Mouse (Mus musculus) stomach, postnatal 0 days (tissue): ENCODE results near the gene Wdr78. TPM values are rescaled to one million over a fixed set of nuclear protein-coding genes. Genes with fewer than 3 reads are reported as not detected.

ENCODE experiments used
- ATAC-seq: fragments of 200-750 bp; cut with Nextera tagmentation; 2 replicates; pipeline ENCODE4 v1.8.0; 2017; ENCODE audit not compliant: low FRiP score, low TSS enrichment
- DNase-seq: peaks from one replicate; pipeline ENCODE4 v3.0.0-alpha.2; 2016; ENCODE audit warnings: low spot score
- H3K27ac ChIP-seq: fragments of 300-500 bp; sonication (generic); replicated peaks from 2 replicates; pipeline ENCODE4 v1.5.1; 2014; ENCODE audit warnings: mild to moderate bottlenecking, control low read depth
- H3K27me3 ChIP-seq: fragments of 300-500 bp; sonication (generic); 2 replicates; pipeline ENCODE4 v1.6.1; 2014; ENCODE audit warnings: low read length; ENCODE audit not compliant: control insufficient read depth, insufficient read depth
- H3K36me3 ChIP-seq: fragments of 300-500 bp; sonication (generic); 2 replicates; pipeline ENCODE4 v1.6.1; 2014; ENCODE audit warnings: low read length, mixed read lengths; ENCODE audit not compliant: control insufficient read depth, insufficient read depth
- H3K4me1 ChIP-seq: fragments of 300-500 bp; sonication (generic); replicated peaks from 2 replicates; pipeline ENCODE4 v1.6.1; 2014; ENCODE audit warnings: antibody characterized with exemption; ENCODE audit not compliant: control insufficient read depth, insufficient read depth
- H3K4me2 ChIP-seq: fragments of 300-500 bp; sonication (generic); replicated peaks from 2 replicates; pipeline ENCODE4 v1.6.1; 2014; ENCODE audit warnings: low read depth, mild to moderate bottlenecking, control low read depth, moderate library complexity
- H3K4me3 ChIP-seq: fragments of 300-500 bp; sonication (generic); 2 replicates; pipeline ENCODE4 v1.5.1; 2014; ENCODE audit warnings: low read depth, low read length, control low read depth
- H3K9ac ChIP-seq: fragments of 300-500 bp; sonication (generic); 2 replicates; pipeline ENCODE4 v1.6.1; 2014; ENCODE audit warnings: mild to moderate bottlenecking, low read length, control low read depth, mixed read lengths
- H3K9me3 ChIP-seq: fragments of 300-500 bp; sonication (generic); 2 replicates; pipeline ENCODE4 v1.6.1; 2016; ENCODE audit warnings: low read length; ENCODE audit not compliant: control insufficient read depth
- CTCF ChIP-seq: IDR thresholded peaks from 2 replicates; pipeline ENCODE4 v1.5.1; 2016; ENCODE audit warnings: antibody characterized with exemption, low read depth, mild to moderate bottlenecking, moderate library complexity
- EP300 ChIP-seq: optimal IDR thresholded peaks from 2 replicates; pipeline ENCODE3; 2016; ENCODE audit warnings: antibody characterized with exemption
- WGBS: fragments of 180-500 bp; shearing (Covaris S2); extraction: QIAGEN DNeasy Blood & Tissue Kit; methylation state at CpG from one replicate; pipeline ENCODE4 v1.1.7; 2014; 5-methylcytosine and 5-hydroxymethylcytosine counted together
- polyA plus RNA-seq: library from polyadenylated mRNA; unstranded; fragments of >200 nt; fragmentation: Nextera tagmentation; extraction: Ambion mirVana; gene quantifications from 2 replicates; pipeline ENCODE4 v1.2.1, GENCODE M21; 2015

Gene Wdr78
- polyA plus RNA-seq, 1 experiment from 2014 or later: 0.25 TPM

DNA sequence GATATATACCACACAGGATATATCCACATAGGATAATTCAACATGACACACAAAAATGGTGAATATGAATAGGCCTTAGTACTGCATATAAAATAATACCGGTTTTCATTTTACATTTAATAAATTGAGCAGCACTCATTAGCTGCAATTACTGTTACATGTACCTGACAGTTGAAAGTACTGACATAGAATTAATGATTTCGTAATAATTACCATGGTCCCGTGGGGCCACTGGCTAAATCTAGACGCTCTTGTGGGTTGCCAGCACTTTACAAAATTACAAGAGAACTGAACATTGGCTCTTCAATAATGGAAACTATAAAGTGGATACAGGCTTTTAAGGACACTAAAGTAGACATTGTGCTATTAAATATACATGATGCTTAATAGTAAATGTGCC is 109.7 kb downstream of the Wdr78 start:
- 86% methylated on average over 4 of the region's 4 CpGs for WGBS
- no peaks in the 10 kb centered on the region for H3K36me3 ChIP-seq
- no peaks in the 10 kb centered on the region for H3K9me3 ChIP-seq
- H3K27me3 ChIP-seq: no peaks in the 10 kb centered on the region
- no peak overlapping the region for H3K4me2 ChIP-seq
- ATAC-seq (no peak), DNase-seq (no peak)
- H3K27ac ChIP-seq: no peak overlapping the region
- no peak for TF ChIP-seq EP300
- TF ChIP-seq CTCF: no peak
- H3K4me3 ChIP-seq: no peak overlapping the region
- H3K4me1 ChIP-seq: no peaks in the 10 kb centered on the region
- H3K9ac ChIP-seq: no peak overlapping the region

DNA sequence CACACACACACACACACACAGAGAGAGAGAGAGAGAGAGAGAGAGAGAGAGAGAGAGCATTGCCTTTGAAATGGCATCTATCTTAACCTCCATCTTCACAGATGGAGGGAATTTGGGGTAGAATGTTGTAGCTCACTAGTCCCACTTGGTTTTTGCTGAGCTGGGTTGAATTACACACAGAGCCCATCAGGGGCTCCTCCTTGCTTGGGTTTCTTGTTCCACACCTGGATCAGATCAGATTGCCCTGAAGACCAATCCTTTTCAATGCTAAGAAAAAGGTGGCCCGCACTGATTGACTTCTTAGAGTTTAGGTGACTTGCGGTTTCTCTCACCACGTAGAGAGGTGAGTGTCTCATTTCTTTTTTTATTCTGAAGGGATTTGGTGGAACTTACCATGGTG is 122.7 kb downstream of the Wdr78 start:
- H3K36me3 ChIP-seq: no peaks in the 10 kb centered on the region
- H3K4me1 ChIP-seq: no peaks in the 10 kb centered on the region
- DNase-seq: no peak
- H3K4me2 ChIP-seq: no peak overlapping the region
- H3K4me3 ChIP-seq: no peak overlapping the region
- 81% methylated on average over 3 of the region's 3 CpGs for WGBS
- H3K27me3 ChIP-seq: no peaks in the 10 kb centered on the region
- no peak overlapping the region for H3K9ac ChIP-seq
- no peak for ATAC-seq
- no peaks in the 10 kb centered on the region for H3K9me3 ChIP-seq
- TF ChIP-seq EP300: no peak
- no peak overlapping the region for H3K27ac ChIP-seq

DNA sequence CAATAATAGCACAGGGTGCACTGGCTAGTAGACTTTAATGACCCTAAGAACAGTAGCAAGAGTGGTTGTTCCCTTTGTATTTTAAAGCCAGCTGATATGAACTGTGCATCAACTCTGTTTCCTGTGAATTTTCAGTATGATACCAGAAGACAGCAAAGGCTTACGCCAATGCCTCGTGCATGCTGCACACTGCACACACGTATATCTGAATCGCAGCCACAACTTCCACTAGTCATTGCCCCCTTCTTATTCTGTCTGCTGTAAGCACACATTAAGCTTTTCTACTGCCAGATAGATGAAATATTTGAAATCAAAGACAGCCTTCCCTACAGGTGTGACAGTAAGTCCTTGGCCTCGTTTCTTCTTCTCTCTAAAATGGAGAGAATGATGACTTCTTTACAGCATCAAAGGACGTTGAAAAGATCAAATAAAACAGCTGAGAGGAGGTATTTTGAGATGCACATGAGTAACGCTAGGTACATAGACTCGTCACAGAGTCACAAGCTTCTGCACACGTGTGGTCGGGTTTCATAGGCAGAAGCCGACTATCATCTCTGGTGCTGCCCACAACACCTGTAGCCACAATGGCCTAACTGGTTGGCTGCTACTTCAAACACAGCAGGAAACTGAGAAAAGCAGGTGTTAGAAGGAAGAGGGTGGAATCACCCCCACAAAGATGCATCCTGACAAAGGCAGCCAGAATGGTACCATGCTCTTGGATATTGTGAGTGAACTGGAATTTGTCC is 123.6 kb downstream of the Wdr78 start:
- ATAC-seq (no peak), DNase-seq (no peak)
- 76% methylated on average over 11 of the region's 11 CpGs for WGBS

DNA sequence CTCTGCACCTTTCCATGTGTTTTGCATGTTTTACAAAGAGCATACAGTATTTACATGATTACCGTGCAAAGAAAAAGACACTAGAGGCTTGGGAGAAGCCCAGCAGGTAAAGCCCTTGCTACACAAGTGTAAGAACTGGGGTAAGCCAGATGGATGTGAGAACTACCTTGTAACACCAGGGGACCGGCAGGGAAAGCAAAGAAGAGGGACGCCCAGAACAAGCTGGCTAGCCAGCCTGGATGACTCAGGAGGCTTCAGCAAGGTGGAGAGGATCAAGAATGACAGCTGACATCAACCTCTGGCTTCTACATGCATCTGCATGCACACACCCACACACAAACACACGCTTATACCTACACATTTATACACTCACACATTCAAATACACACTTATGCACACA is 124.3 kb downstream of the Wdr78 start:
- DNase-seq (no peak), ATAC-seq (no peak)
- no peaks in the 10 kb centered on the region for H3K36me3 ChIP-seq
- no peaks in the 10 kb centered on the region for H3K9me3 ChIP-seq
- H3K27ac ChIP-seq: no peak overlapping the region
- 67% methylated on average over 4 of the region's 4 CpGs for WGBS
- H3K4me3 ChIP-seq: no peak overlapping the region
- TF ChIP-seq CTCF: no peak
- no peak for TF ChIP-seq EP300
- no peak overlapping the region for H3K9ac ChIP-seq
- H3K4me2 ChIP-seq: no peak overlapping the region
- H3K27me3 ChIP-seq: no peaks in the 10 kb centered on the region
- H3K4me1 ChIP-seq: no peaks in the 10 kb centered on the region

More for the DNA sequence above, 123.6 kb downstream of the Wdr78 start:
- H3K27me3 ChIP-seq: no peaks in the 10 kb centered on the region
- H3K27ac ChIP-seq: no peak overlapping the region
- H3K4me1 ChIP-seq: no peaks in the 10 kb centered on the region
- no peaks in the 10 kb centered on the region for H3K9me3 ChIP-seq
- no peak overlapping the region for H3K9ac ChIP-seq
- H3K36me3 ChIP-seq: no peaks in the 10 kb centered on the region
- TF ChIP-seq EP300 (no peak), CTCF (no peak)
- no peak overlapping the region for H3K4me2 ChIP-seq
- H3K4me3 ChIP-seq: no peak overlapping the region

DNA sequence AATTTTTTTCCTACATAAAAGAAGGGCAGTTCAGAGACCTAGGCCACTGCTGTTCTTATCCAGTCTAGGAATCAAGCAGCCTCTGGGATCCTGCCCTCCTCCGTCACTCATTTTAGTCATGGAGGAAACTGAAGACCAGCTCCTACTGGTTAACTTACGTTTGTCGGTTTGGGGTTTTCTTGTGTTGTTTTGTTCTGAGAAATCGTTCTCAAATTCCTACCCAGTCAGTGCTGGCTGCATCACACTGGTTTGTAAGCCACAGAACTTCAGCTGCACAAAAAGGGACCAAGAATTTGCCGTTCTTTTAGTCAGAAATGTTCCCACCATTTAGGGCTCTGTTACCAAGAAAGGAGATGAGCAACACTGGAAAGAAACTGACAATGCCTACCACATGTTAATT is 125.0 kb downstream of the Wdr78 start:
- no peaks in the 10 kb centered on the region for H3K27me3 ChIP-seq
- H3K9ac ChIP-seq: no peak overlapping the region
- DNase-seq (no peak), ATAC-seq (no peak)
- no peak overlapping the region for H3K27ac ChIP-seq
- no peak overlapping the region for H3K4me3 ChIP-seq
- H3K4me2 ChIP-seq: no peak overlapping the region
- 80% methylated on average over 5 of the region's 5 CpGs for WGBS
- H3K36me3 ChIP-seq: no peaks in the 10 kb centered on the region
- H3K4me1 ChIP-seq: no peaks in the 10 kb centered on the region
- TF ChIP-seq EP300: no peak
- TF ChIP-seq CTCF: no peak
- no peaks in the 10 kb centered on the region for H3K9me3 ChIP-seq

DNA sequence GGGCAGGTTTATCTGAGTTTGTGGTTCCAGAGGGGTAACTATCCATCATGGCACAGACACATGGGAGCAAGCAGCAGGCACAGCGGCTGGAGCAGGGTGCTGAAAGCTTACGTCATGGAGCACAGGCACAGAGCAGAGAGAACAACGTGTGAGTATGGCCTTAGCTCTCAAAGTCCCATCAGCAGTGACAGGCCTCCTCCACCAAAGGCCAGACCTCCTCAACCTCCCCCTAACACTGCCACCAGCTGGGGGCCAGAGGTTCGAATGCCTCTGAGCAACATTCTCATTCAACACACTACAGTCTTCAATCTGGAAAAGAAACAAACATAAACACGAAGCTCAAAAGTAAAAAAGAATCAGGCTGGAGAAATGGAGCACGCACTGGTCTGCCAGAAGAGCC is 125.8 kb downstream of the Wdr78 start:
- DNase-seq (no peak), ATAC-seq (no peak)
- Histone ChIP-seq H3K27ac (no peak overlapping the region), H3K36me3 (no peaks in the 10 kb centered on the region), H3K4me1 (no peaks in the 10 kb centered on the region), H3K27me3 (no peaks in the 10 kb centered on the region), H3K9ac (no peak overlapping the region), H3K4me2 (no peak overlapping the region), H3K4me3 (no peak overlapping the region), H3K9me3 (no peaks in the 10 kb centered on the region)
- 73% methylated on average over 6 of the region's 6 CpGs for WGBS
- TF ChIP-seq EP300: no peak
- no peak for TF ChIP-seq CTCF

Other genes starting within 250 kb of the Wdr78 start
- 1.6 and 2.6 TPM in 2 replicates for gene Tctex1d1, start 135.9 kb downstream of the Wdr78 start, polyA plus RNA-seq
- not detected in 2 replicates for gene Insl5, start 87.7 kb downstream of the Wdr78 start, polyA plus RNA-seq
- 24.8 and 31.1 TPM in 2 replicates for gene Mier1, start 165 bp downstream of the Wdr78 start, polyA plus RNA-seq
- 5.8 and 7.6 TPM in 2 replicates for gene Slc35d1, start 100.6 kb upstream of the Wdr78 start, polyA plus RNA-seq
- gene 4921539E11Rik, start 176.3 kb upstream of the Wdr78 start, polyA plus RNA-seq: not detected in 2 replicates
- gene Oma1, start 199.3 kb upstream of the Wdr78 start, polyA plus RNA-seq: 15.4 and 15.5 TPM in 2 replicates